Mouse (Mus musculus) layer of hippocampus, adult 8-10 months (tissue): ENCODE measurements at regions not wholly inside any gene's neighbourhood (a gene's known extent, or its start where the extent isn't known, plus 50 kb on each side); places are given as distances from the start of the nearest gene placed in this dataset.

ENCODE experiments used
- DNase-seq, 2 experiments: peaks; one replicate each; pipeline ENCODE4 v3.0.0; 2022; ENCODE audit warnings: low spot score in 2 of 2

GRCm38 (mm10) chr14:8952853-8953397, 286.9 kb upstream of the 4930452B06Rik start:
- DNase-seq: no peak

- no peak for DNase-seq
Observed at GRCm38 (mm10) chr14:8948751-8949150, 282.7 kb upstream of the 4930452B06Rik start.

GRCm38 (mm10) chr14:8946851-8947625, 281.0 kb upstream of the 4930452B06Rik start:
- DNase-seq: no peak

GRCm38 (mm10) chr14:8935121-8935520, 269.1 kb upstream of the 4930452B06Rik start:
- peak in 1 of 2 experiments; percentile 61 for DNase-seq
